Mouse (Mus musculus): ENCODE data around the gene Tac2. TPM values are rescaled to one million over a fixed set of nuclear protein-coding genes. Genes with fewer than 3 reads are reported as not detected.
A peak's percentile ranks its signal among the peaks of the same experiment; 100 is the strongest.

The Tac2 gene
- total and polyA plus RNA-seq, 3 experiments: 0.32 TPM; not detected in 2

DNA sequence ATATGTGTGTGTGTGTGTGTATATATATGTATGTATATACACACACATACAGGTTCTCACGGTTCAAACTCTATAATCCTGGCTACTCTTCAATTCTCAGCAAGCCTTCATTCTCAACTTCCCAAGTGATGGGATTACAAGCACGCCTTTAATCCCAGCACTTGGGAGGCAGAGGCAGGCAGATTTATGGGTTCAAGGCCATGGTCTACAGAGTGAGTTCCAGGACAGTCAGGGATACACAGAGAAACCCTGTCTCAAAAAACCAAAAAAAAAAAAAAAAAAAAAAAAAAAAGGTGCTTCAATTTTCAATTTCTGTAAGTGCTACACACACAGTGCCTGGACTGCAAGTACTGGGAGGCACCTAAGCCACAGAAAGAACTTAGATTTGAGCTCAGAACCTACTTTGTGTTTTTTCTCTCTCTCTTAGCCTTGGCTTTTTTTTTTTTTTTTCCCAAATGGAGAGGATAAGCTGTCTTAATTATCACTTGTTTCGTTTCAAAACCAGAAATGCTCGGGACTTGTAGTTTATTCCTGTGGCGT, 48.3 kb upstream of the Tac2 start:
- TF ChIP-seq EP300 (IDR thresholded peaks at IDR 0.05; ENCODE audit: low read depth in 1 of 2, low read length in 2 of 2) (no peak), TAL1 (IDR thresholded peaks at IDR 0.05; ENCODE audit: low read length) (no peak), ZNF384 (IDR thresholded peaks at IDR 0.05; ENCODE audit: low read depth, low read length) (peak; percentile 84)
- peaks cover 3% of the 10 kb centered on the region; the same call in 1 of the 2 replicates for H3K79me2 ChIP-seq (ENCODE audit: control insufficient read depth, insufficient read depth, low read length, poor library complexity)
- H3K9ac ChIP-seq (ENCODE audit: control insufficient read depth, low read depth, low read length, poor library complexity, severe bottlenecking): peak overlapping the region; percentile 67
- peak overlapping the region; percentile 76 for H3K27ac ChIP-seq (ENCODE audit: control insufficient read depth, low read depth, low read length)
- peaks cover 0 to under 1% of the 10 kb centered on the region in 2 experiments; a peak in 2 of 4 replicates for H3K4me1 ChIP-seq (ENCODE audit: control insufficient read depth in 1 of 2, insufficient read depth in 2 of 2, low read length in 2 of 2)
- no peak for DNase-seq (ENCODE audit: low read depth, low spot score)
- no peaks in the 10 kb centered on the region for H3K27me3 ChIP-seq (ENCODE audit: control insufficient read depth in 1 of 2, insufficient read depth in 2 of 2, low read length in 2 of 2)
- peak overlapping the region; percentile 64 to 88 for H3K4me3 ChIP-seq (ENCODE audit: control insufficient read depth in 1 of 2, insufficient read depth in 1 of 2, low read depth in 2 of 2, low read length in 2 of 2)
- no peaks in the 10 kb centered on the region for H3K9me3 ChIP-seq (replicated peaks; ENCODE audit: insufficient read depth, low read length)
- H3K36me3 ChIP-seq (ENCODE audit: control insufficient read depth in 1 of 2, insufficient read depth in 2 of 2, low read length in 2 of 2): no peaks in the 10 kb centered on the region

GRCm38 (mm10) chr10:127676691-127677548, 47.4 kb upstream of the Tac2 start:
- H3K9me3 ChIP-seq (replicated peaks; ENCODE audit: insufficient read depth, low read length): no peaks in the 10 kb centered on the region
- no peaks in the 10 kb centered on the region for H3K36me3 ChIP-seq (ENCODE audit: control insufficient read depth in 1 of 2, insufficient read depth in 2 of 2, low read length in 2 of 2)
- H3K79me2 ChIP-seq (ENCODE audit: control insufficient read depth, insufficient read depth, low read length, poor library complexity): peaks cover 3% of the 10 kb centered on the region; the same call in 1 of the 2 replicates
- TF ChIP-seq EP300 (IDR thresholded peaks at IDR 0.05; ENCODE audit: low read depth in 1 of 2, low read length in 2 of 2) (no peak), NELFE (IDR thresholded peaks at IDR 0.05; ENCODE audit: low read depth, low read length) (peak; percentile 70), ZMIZ1 (IDR thresholded peaks at IDR 0.05; ENCODE audit: low read depth, low read length) (0 out of 2 replicates have a peak, but pooled peaks have one; percentile 33), TCF12 (IDR thresholded peaks at IDR 0.05; ENCODE audit: low read depth, low read length) (no peak), E2F4 (IDR thresholded peaks at IDR 0.05; ENCODE audit: borderline replicate concordance, low read depth, low read length) (no peak), ETS1 (IDR thresholded peaks at IDR 0.05; ENCODE audit: low read depth, low read length) (peak; percentile 50), NRF1 (IDR thresholded peaks at IDR 0.05; ENCODE audit: insufficient read depth, low read depth, low read length, poor library complexity, severe bottlenecking) (0 out of 2 replicates have a peak, but pooled peaks have one; percentile 22), MYC (IDR thresholded peaks at IDR 0.05; ENCODE audit: low read depth, low read length) (0 out of 2 replicates have a peak, but pooled peaks have one; percentile 35), POLR2A (IDR thresholded peaks at IDR 0.05; ENCODE audit: control insufficient read depth in 1 of 2, insufficient read depth in 1 of 2, low read depth in 1 of 2, low read length in 2 of 2, poor library complexity in 1 of 2) (peak; percentile 31 to 68; a peak in 2 of 4 replicates), BHLHE40 (IDR thresholded peaks at IDR 0.05; ENCODE audit: borderline replicate concordance, low read depth, low read length) (0 out of 2 replicates have a peak, but pooled peaks have one; percentile 6), CHD1 (IDR thresholded peaks at IDR 0.05; ENCODE audit: low read depth, low read length) (no peak), HCFC1 (IDR thresholded peaks at IDR 0.05; ENCODE audit: low read depth, low read length) (peak; percentile 89), MXI1 (IDR thresholded peaks at IDR 0.05; ENCODE audit: low read depth, low read length) (peak; percentile 95), MAX (IDR thresholded peaks at IDR 0.05; ENCODE audit: low read length) (peak; percentile 80), KAT2A (conservative IDR thresholded peaks at IDR 0.05; ENCODE audit: low read depth, low read length) (no peak; the same call in 1 of the 2 replicates), TBP (IDR thresholded peaks at IDR 0.05; ENCODE audit: low read depth, low read length) (peak; percentile 50; the same call in 1 of the 2 replicates), GATA1 (IDR thresholded peaks at IDR 0.05; ENCODE audit: low read depth, low read length) (no peak), MYB (IDR thresholded peaks at IDR 0.05; ENCODE audit: low read depth, low read length) (0 out of 2 replicates have a peak, but pooled peaks have one; percentile 29), CHD2 (IDR thresholded peaks at IDR 0.05; ENCODE audit: low read length) (no peak), ELF1 (IDR thresholded peaks at IDR 0.05; ENCODE audit: low read depth, low read length) (peak; percentile 58; the same call in 1 of the 2 replicates), SMC3 (IDR thresholded peaks at IDR 0.05; ENCODE audit: low read depth, low read length) (no peak), UBTF (IDR thresholded peaks at IDR 0.05; ENCODE audit: borderline replicate concordance, insufficient read depth, low read depth, low read length) (0 out of 2 replicates have a peak, but pooled peaks have one; percentile 34), MAZ (IDR thresholded peaks at IDR 0.05; ENCODE audit: low read depth, low read length) (peak; percentile 98), SIN3A (IDR thresholded peaks at IDR 0.05; ENCODE audit: low read length) (peak; percentile 99), USF1 (IDR thresholded peaks at IDR 0.05; ENCODE audit: low read depth, low read length) (0 out of 2 replicates have a peak, but pooled peaks have one; percentile 25)
- DNase-seq (ENCODE audit: low read depth, low spot score): peak; percentile 99
- H3K27me3 ChIP-seq (ENCODE audit: control insufficient read depth in 1 of 2, insufficient read depth in 2 of 2, low read length in 2 of 2): no peaks in the 10 kb centered on the region
- H3K9ac ChIP-seq (ENCODE audit: control insufficient read depth, low read depth, low read length, poor library complexity, severe bottlenecking): peak overlapping the region; percentile 84
- peak overlapping the region; percentile 76 for H3K27ac ChIP-seq (ENCODE audit: control insufficient read depth, low read depth, low read length)
- H3K4me1 ChIP-seq (ENCODE audit: control insufficient read depth in 1 of 2, insufficient read depth in 2 of 2, low read length in 2 of 2): no peaks in the 10 kb centered on the region; a peak in 1 of 4 replicates
- peak overlapping the region; percentile 77 to 88 for H3K4me3 ChIP-seq (ENCODE audit: control insufficient read depth in 1 of 2, insufficient read depth in 1 of 2, low read depth in 2 of 2, low read length in 2 of 2)
